Mouse (Mus musculus): Measurements from ENCODE around the gene Pard3.

Pard3 gene

DNA sequence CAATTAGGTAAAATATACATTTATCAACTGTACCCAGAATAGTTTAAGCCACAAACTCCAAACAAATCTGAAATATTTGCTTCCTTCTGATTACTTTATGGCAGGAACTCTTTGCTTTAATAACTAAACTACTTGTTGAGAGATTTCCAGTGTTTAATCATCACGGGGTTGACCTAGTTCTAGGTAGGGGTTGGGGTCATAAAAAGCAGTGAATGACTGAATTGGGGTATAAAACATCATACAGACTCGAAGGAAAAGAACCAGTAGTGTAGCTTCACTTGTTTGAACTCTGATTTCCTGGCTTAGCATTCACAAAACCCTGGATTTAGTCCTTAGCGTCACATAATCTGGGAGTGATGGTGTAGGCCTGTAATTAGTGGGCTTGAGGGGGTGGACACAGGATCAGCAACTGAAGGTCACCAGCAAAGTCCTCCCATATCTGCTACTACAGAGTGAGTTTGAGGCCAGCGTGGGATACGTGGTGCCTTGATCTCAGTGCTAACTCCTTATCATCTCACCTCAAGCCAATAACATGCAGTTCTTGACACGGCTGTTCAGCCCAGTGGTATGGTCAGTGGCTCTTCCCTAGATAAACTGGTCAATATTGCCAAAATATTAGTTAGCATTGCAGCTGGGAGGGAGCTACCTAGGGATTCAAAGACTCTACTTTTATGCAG, 111.6 kb downstream of the Pard3 start:
- DNase-seq (ENCODE audit: extremely low read depth, low read depth, low spot score), result no peak

- no peak for DNase-seq (ENCODE audit: extremely low read depth, low read depth, low spot score)
Measured at GRCm38 (mm10) chr8:127178634-127179033, 114.9 kb downstream of the Pard3 start.

- DNase-seq (ENCODE audit: extremely low read depth, low read depth, low spot score), result no peak
Measured at GRCm38 (mm10) chr8:127181246-127181645, 117.6 kb downstream of the Pard3 start.

DNA sequence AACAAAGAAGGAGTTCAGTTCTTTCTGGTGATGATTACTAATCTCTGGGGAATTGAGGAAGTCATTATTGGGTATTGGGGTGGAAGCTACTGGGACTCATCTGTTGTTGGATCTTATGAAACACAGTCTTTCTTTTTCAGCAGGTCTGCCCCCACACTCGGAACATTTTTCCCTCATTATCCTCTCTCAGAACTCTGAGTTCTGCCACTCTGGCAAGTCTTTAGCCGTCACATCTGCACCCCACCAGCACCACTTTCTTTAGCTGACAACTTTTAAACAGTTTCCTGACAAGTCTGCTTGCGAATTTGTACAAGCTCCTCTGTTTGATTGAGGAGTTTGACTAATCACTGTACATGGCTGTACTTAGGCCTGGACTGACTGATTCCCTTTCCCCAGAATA, 118.4 kb downstream of the Pard3 start:
- no peak for DNase-seq (ENCODE audit: extremely low read depth, low read depth, low spot score)

- DNase-seq (ENCODE audit: extremely low read depth, low read depth, low spot score), result no peak
Measured at GRCm38 (mm10) chr8:127183533-127183932, 119.8 kb downstream of the Pard3 start.

GRCm38 (mm10) chr8:127184025-127184424, 120.3 kb downstream of the Pard3 start:
- DNase-seq (ENCODE audit: extremely low read depth, low read depth, low spot score), result no peak

- DNase-seq (ENCODE audit: extremely low read depth, low read depth, low spot score), result no peak
Measured at GRCm38 (mm10) chr8:127185897-127186296, 122.2 kb downstream of the Pard3 start.

DNA sequence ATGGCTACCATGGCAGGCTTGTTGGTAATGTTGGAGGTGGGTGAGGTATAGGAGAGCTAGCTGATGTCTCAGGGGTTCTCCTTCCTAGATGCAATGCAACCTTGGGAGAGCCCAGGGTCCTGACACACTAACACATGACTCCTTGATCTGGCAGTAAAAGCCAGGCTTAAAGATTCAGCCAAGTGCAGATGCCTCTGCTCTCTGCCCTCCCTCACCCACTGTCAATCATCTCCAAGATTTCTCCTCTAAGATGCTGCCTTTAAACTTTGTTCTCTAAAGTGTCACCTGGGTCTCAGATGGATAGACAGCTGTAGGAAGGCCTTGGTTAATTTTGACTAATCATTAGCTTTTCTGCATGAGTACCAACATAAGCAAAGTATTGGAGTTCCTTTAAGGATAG, 125.0 kb downstream of the Pard3 start:
- no peak for DNase-seq (ENCODE audit: extremely low read depth, low read depth, low spot score)

- no peak for DNase-seq (ENCODE audit: extremely low read depth, low read depth, low spot score)
Measured at GRCm38 (mm10) chr8:127190350-127190749, 126.7 kb downstream of the Pard3 start.

GRCm38 (mm10) chr8:127191387-127191786, 127.7 kb downstream of the Pard3 start:
- DNase-seq (ENCODE audit: extremely low read depth, low read depth, low spot score), result no peak

DNA sequence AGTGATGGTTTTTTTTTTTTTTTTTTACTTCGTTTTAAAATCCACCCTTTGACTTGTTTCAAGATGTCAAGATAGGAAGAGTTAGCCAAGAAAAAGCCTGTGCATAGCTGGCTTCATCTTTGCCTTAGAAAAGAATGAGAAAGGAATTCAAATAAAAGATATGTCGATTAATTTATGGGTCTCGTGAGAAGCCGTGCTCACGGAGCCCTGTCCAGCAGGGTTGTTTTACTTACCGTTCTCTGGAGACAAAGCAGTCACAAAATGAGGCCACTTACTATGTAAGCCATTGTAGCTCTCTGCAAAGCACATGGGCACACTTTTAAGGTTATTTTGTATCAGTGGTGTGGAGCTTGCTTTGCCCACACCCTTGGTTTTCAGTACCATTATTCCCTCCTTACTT, 128.1 kb downstream of the Pard3 start:
- DNase-seq (ENCODE audit: extremely low read depth, low read depth, low spot score), result no peak

GRCm38 (mm10) chr8:127192331-127192730, 128.6 kb downstream of the Pard3 start:
- DNase-seq (ENCODE audit: extremely low read depth, low read depth, low spot score), result no peak

DNA sequence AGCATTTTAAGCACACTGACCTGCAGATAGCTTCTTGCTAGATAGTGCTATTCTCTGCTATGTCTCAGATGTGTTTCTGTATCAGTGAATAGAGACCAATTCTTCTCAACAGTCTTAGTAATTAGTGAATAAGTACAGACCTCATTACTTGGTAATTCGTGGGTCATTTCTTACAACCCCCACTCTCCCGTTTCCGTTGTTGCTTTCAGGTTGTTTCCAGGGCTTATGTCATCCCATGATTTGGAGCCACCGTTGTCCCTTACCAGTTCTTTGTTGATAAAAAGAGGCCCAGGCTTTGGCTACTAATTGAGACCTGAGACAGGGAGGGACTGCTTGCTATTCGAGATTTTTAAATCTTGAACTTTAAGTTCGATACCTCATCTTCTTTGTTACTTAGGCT, 129.7 kb downstream of the Pard3 start:
- DNase-seq (ENCODE audit: extremely low read depth, low read depth, low spot score), result no peak

- DNase-seq (ENCODE audit: extremely low read depth, low read depth, low spot score), result no peak
Measured at GRCm38 (mm10) chr8:127194786-127195407, 131.2 kb downstream of the Pard3 start.

DNA sequence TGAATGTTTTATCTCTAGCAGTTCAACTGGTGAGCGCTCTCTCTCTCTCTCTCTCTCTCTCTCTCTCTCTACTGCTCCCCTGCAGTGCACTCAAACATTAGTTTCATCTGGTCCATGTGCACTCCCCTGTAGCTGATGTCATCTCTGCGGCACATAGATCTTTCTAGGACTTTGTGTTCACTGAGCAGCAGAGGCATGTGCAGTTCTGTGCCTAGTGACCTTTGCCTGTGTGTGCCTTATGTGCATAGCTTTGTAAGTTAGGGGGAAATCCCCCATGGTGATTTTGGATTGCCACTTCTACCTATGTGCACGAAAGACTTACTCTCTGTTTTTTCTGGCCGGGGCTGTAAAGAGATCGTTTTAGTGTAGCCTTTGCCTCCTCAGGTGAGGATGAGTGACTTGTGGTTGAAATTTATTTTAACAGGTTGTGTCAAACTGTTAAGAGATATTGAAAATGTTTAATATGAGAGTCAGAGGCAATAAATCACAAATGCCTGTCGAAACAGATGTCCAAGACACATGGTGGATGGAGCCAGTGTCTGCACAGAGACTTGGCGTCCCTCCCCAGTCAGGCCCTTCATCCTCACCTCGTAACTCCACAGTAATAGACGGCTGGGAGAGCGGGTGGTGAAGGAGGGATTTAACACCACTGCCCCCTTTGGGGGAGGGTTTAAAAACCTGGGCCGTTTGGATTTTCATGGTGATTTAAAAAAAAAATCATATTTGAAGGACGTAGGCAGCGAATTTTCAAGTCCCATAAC, 133.0 kb downstream of the Pard3 start:
- DNase-seq (ENCODE audit: extremely low read depth, low read depth, low spot score), result no peak

DNA sequence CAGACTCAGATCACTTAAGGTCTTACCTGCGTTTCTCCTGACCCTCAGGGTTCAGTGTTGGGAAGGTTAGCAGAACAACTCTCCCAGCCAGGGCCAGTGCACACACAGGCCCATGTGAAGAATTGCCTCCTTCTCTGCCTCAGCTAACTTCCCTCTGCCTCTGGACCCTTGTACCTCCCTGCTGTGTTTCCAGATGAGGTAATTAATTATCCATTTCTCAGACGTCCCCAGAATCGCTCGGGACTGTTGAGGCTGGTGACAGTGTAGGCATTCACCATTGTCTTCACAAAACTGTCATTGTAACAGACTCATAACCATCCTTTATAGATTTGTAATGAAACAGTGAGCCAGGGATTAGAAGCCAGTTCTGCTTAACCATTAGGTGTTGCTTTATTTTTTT, 143.8 kb downstream of the Pard3 start:
- no peak for DNase-seq (ENCODE audit: extremely low read depth, low read depth, low spot score)

GRCm38 (mm10) chr8:127210621-127211020, 146.9 kb downstream of the Pard3 start:
- peak; percentile 66 for DNase-seq (ENCODE audit: extremely low read depth, low read depth, low spot score)

- no peak for DNase-seq (ENCODE audit: extremely low read depth, low read depth, low spot score)
Measured at GRCm38 (mm10) chr8:127214338-127214737, 150.6 kb downstream of the Pard3 start.

DNA sequence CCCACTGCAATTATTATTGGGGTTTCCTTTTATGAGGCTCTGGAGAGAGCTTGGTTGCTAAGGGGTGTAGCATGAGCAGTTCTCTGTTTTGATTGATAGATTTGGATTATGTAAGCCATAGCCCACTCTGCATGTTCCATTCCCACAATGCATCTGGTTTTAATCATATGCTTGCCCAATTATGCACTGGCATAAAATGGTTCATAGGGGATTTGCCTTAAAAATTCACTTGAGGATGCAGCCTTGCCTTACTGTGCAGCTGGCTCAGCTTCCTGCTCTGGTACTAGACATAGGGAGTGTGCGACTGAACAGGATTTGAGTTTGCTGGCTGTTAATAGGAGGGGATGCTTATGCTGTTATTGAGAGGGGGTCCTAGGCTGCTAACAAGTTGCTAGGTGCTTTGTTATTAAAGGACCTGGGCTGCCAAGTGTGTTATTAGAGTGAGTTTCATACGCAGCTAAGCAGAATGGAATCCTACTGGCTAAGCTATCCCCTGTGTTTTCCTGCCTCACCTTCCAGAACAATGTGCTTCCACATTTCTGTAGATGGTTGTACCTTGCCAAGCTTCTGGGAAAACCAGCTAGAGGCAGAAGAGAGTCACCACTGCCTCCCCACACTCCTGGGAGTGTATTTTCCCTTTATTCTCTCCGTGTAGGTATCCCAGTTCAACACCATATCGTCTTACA, 151.2 kb downstream of the Pard3 start:
- no peak for DNase-seq (ENCODE audit: extremely low read depth, low read depth, low spot score)

- DNase-seq (ENCODE audit: extremely low read depth, low read depth, low spot score), result no peak
Measured at GRCm38 (mm10) chr8:127220206-127220605, 156.5 kb downstream of the Pard3 start.

- DNase-seq (ENCODE audit: extremely low read depth, low read depth, low spot score), result no peak
Measured at GRCm38 (mm10) chr8:127220615-127221014, 156.9 kb downstream of the Pard3 start.

DNA sequence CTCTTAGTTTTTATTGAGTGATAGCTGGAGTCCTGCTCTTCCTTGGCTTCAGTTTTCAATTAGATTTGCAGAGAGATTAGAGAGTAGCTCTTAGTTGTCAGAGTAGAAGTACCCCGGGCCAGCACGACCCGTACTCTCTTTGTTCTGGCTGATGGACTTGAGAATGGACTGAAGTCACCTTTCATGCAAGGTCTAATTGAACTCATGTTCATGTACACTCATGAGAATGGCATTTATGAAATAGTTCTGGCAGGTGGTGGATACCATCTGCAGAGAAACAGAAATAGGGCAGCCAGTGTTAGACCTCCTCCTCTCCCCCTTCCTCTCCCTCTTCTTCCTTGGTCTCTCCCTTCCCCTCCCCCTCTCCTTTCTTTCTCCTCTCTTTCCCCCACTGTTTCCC, 158.7 kb downstream of the Pard3 start:
- DNase-seq (ENCODE audit: extremely low read depth, low read depth, low spot score), result no peak
